Mouse (Mus musculus): ENCODE data around the gene Lage3. TPM values are rescaled to one million over a fixed set of nuclear protein-coding genes. Genes with fewer than 3 reads are reported as not detected.
"Not testable (repeated sequence)": the region's sequence is repeated elsewhere in the genome, so short reads cannot be mapped to it uniquely, and the experiment has no call there.

Gene Lage3
- total RNA-seq (2017): 6.7 to 12.1 TPM (median 11.1 TPM) in 3 replicates

- ATAC-seq (replicated peaks; ENCODE audit: insufficient number of reproducible peaks, low FRiP score, low TSS enrichment, poor library complexity, severe bottlenecking): peak; percentile 87
Measured at GRCm38 (mm10) chrX:74353467-74353770, at the start of gene Lage3. TSS of gene Lage3 (minus strand) at chrX:74353618.

DNA sequence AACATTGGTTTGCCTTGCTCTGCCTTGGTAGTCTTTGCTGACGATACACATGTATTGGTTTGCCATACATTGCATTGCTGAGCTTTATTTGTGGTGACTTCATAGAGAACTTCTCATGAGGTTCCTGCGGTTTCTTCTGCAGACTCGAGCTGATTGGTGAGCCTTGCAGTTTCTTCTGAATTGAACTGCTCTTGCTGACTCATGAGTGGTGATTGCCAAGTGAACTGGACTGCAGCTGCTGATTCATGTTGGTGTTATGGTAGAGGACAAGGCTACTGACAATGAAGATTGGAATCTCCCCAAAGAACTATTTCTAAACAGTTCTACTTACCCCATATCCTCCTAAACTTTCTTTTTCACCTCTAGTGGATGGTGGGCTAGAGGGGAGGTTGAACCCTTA, 46.7 kb upstream of the Lage3 start:
- ATAC-seq (replicated peaks; ENCODE audit: insufficient number of reproducible peaks, low FRiP score, low TSS enrichment, poor library complexity, severe bottlenecking): no peak

GRCm38 (mm10) chrX:74392535-74393443, 39.4 kb upstream of the Lage3 start, which contains the start of the genes Fam3a and Ikbkg:
TSS of gene Fam3a (minus strand) at chrX:74393272.
TSS of gene Ikbkg (plus strand) at chrX:74393290.
- ATAC-seq (replicated peaks; ENCODE audit: insufficient number of reproducible peaks, low FRiP score, low TSS enrichment, poor library complexity, severe bottlenecking): peak; percentile 100

DNA sequence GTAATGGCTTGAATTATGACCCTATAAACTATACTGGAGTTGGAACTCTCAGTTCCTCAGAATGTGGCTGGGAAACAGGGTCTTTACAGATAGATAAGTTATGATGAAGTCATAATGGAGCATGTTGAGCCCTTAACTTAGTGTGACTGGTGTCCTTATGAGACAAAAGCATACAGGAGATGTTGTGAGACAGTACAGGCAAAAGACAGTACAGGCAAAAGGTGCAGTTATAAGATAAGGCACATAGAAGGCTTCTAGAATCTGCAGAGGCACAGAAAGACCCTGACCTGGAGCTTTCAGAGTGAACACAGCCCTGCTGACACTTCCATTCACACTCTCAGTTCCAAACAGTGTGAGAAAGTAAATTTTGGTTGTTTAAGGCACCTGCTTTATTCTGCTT, 34.7 kb upstream of the Lage3 start:
- no peak for ATAC-seq (replicated peaks; ENCODE audit: insufficient number of reproducible peaks, low FRiP score, low TSS enrichment, poor library complexity, severe bottlenecking)

- ATAC-seq (replicated peaks; ENCODE audit: insufficient number of reproducible peaks, low FRiP score, low TSS enrichment, poor library complexity, severe bottlenecking): no peak
Measured at GRCm38 (mm10) chrX:74384451-74384850, 31.0 kb upstream of the Lage3 start.

GRCm38 (mm10) chrX:74372888-74373549, 19.6 kb upstream of the Lage3 start, which contains the start of the genes Ubl4a and Slc10a3:
TSS of gene Ubl4a (minus strand) at chrX:74373218.
TSS of gene Slc10a3 (minus strand) at chrX:74373349.
- peak; percentile 99 for ATAC-seq (replicated peaks; ENCODE audit: insufficient number of reproducible peaks, low FRiP score, low TSS enrichment, poor library complexity, severe bottlenecking)

DNA sequence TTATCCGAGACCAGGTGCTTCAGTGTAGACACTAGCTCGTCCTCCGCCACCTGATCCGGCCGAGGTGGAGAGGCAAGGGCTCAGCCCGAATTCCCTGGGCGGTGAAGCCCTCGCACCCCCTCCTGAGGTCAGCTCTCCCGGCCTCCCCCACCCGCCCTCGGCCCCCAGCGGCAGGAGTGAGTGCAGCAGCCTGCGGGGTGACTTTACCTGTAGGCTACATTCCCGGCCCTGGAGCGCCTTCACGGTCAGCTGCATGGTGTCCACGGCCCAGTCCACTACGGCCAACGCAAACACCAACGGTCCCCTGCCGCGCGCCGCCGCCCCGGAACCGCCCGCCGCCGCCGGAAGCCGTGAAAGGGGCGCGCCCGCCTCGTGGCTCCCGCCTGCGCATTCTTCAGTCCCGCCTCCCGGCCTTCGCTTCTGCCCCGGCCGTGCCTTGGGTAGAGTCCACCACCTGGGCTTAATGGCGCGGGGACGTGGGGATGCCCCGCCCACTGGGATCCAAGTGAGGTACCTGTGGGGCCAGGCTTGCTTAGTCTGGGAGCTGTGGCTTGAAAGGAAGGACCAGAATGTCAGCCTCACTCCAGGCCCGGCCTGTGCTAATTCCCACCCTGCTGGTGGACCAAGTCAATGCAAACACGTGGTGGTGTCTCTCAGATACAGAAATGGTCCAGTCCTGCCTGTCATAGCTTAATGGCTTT, 14.9 kb upstream of the Lage3 start:
- ATAC-seq (replicated peaks; ENCODE audit: insufficient number of reproducible peaks, low FRiP score, low TSS enrichment, poor library complexity, severe bottlenecking): peak; percentile 57

GRCm38 (mm10) chrX:74367512-74367911, 14.1 kb upstream of the Lage3 start:
- no peak for ATAC-seq (replicated peaks; ENCODE audit: insufficient number of reproducible peaks, low FRiP score, low TSS enrichment, poor library complexity, severe bottlenecking)

DNA sequence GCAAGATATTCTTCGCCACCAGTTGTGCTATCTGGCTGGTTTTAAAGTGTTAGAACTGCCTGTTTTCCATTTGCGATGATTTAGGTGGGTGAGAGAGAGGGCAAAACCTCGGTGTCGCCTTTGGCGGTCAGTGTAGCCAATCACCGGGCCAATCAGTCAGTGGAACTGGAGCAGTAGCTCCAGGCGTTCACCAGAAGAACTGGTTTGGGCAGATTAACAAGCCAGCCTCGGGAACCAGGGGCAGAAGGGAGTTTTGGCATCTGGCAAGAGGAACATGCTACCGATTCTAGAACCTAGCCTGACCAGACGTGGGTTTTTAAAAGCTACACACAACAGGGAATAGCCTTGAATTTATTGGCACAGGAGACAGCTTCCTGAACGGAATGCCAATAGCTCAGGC, 5.8 kb upstream of the Lage3 start:
- ATAC-seq (replicated peaks; ENCODE audit: insufficient number of reproducible peaks, low FRiP score, low TSS enrichment, poor library complexity, severe bottlenecking): no peak

GRCm38 (mm10) chrX:74357069-74357468, 3.7 kb upstream of the Lage3 start:
- not testable (repeated sequence) for ATAC-seq (replicated peaks; ENCODE audit: insufficient number of reproducible peaks, low FRiP score, low TSS enrichment, poor library complexity, severe bottlenecking)

DNA sequence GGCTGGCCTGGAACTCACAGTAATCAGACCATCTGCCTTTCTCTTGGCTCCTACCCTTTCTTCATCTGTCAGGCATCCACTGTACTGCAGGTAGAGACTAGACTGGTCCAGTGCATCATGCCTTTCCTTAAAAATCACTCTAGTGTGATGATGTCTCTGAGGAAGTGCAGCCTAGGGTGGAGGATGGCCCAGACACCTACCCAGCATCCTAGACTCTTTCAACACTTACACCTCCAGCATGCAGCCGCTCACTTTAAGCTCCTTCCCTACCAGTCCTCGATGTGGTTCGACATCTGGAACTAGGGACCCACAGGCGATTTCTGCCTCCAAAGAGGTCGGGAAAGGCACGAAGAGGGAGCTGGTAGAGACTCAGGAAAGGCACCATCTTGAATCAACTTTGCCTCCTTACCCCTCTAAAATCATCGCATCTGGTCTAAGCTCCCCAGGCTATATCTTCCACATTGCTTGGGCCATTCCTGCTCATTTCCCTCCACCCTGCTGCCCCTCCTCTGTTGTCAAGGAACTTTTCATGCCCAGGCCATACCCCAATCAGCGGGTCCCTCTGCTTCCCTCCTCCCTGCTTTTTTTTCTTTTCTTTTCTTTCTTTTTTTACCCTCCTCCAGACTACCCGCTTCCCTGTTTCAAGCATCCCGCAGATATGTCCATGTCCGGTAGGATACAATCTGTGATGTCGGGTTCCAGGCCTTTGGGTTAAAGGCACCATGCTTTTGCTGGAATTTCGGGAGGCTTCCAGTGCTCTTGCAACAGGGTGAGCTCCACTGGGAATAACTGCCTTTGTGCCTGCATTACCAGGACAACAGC, 562 bp downstream of the Lage3 start:
- ATAC-seq (replicated peaks; ENCODE audit: insufficient number of reproducible peaks, low FRiP score, low TSS enrichment, poor library complexity, severe bottlenecking): no peak

- ATAC-seq (replicated peaks; ENCODE audit: insufficient number of reproducible peaks, low FRiP score, low TSS enrichment, poor library complexity, severe bottlenecking): no peak
Measured at GRCm38 (mm10) chrX:74330166-74330930, 23.1 kb downstream of the Lage3 start.

DNA sequence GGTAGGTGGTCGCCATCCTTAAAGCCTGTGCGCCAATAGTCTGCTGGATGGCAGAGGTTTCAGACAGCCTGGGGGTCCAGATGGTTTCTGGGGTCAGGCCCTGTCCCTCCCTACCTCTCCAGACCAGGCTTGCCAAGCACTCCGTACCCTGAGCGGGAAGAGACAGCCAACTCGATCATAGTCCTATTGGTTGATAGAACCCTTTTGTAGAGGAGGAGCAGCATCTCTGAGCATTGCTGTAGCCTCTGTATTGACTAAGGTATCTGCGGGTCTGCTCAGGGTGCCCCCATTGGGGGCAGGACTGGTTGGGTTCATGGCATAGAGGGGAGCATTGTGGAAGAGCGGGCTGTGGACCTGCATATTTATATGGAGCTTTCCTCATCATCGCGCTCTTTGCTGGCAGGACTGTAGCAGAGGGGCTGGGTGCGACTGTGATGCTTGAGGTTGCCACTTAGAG, 24.2 kb downstream of the Lage3 start:
- no peak for ATAC-seq (replicated peaks; ENCODE audit: insufficient number of reproducible peaks, low FRiP score, low TSS enrichment, poor library complexity, severe bottlenecking)

- peak; percentile 50 for ATAC-seq (replicated peaks; ENCODE audit: insufficient number of reproducible peaks, low FRiP score, low TSS enrichment, poor library complexity, severe bottlenecking)
Measured at GRCm38 (mm10) chrX:74328725-74329161, 24.7 kb downstream of the Lage3 start, which contains the start of gene Plxna3. TSS of gene Plxna3 (plus strand) at chrX:74329066.

GRCm38 (mm10) chrX:74312540-74313464, 40.6 kb downstream of the Lage3 start, which contains the start of gene Fam50a:
TSS of gene Fam50a (plus strand) at chrX:74313033.
- ATAC-seq (replicated peaks; ENCODE audit: insufficient number of reproducible peaks, low FRiP score, low TSS enrichment, poor library complexity, severe bottlenecking): peak; percentile 99

DNA sequence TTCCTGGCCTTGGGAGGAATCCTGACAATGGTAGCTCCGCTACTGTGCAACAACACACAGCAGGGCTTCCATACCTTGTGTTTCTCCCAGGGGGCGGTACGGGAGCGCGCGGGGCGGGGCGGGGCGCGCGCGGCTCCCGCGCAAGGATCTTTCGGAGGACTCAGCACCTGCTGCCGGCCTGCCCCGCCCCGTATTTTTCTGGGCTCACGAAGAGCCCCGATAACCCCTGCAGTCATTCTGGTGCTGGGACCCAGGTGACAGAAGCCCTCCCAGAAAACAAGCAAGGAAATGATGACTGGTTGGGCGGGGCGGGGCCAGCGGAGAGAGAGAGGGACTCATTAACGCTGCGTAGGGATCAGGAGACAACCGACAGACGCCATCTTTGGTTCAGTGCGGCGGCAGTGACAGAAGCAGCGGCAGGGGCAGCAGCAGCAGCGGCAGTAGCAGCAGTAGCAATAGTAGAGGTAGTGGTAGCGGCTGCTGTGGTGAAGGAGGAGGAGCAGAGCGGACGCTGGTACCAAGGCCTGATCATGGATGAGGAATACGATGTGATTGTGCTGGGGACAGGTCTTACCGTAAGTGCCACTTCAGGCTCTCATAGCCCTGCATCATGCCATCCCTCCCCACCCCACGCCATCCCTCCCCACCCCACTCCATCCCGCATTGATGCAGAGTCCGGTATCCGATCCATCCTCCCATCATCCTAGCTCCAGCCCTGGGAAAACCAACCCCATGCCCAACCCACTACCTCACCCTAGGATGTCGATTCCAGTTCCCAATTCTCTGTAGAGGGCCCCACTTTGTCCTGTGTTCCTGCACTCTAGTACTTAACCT, 48.3 kb downstream of the Lage3 start, which contains the start of gene Gdi1:
Gdi1 (plus strand) TSS at position 132 of the 834 bp plus-strand sequence.
- peak; percentile 85 for ATAC-seq (replicated peaks; ENCODE audit: insufficient number of reproducible peaks, low FRiP score, low TSS enrichment, poor library complexity, severe bottlenecking)

Measured in monocyte, adult 5-6 weeks (primary cell).